Mouse (Mus musculus) limb, embryonic 10.5 days (tissue): ENCODE measurements around the gene Vmn1r127. TPM values are rescaled to one million over a fixed set of nuclear protein-coding genes. Genes with fewer than 3 reads are reported as not detected.
"Not testable (repeated sequence)": the region's sequence is repeated elsewhere in the genome, so short reads cannot be mapped to it uniquely, and the experiment has no call there.

ENCODE experiments used
- DNase-seq: peaks from one replicate; pipeline ENCODE4 v3.0.0-alpha.2; 2017; ENCODE audit warnings: low spot score
- H3K27ac ChIP-seq: fragments of 300-500 bp; sonication (generic); 2 replicates; pipeline ENCODE4 v1.5.1; 2016; ENCODE audit warnings: mild to moderate bottlenecking
- H3K27me3 ChIP-seq: fragments of 300-500 bp; sonication (generic); 2 replicates; pipeline ENCODE4 v1.6.1; 2016; ENCODE audit warnings: low read depth, mild to moderate bottlenecking; ENCODE audit not compliant: poor library complexity, severe bottlenecking
- H3K36me3 ChIP-seq: fragments of 300-500 bp; sonication (generic); 2 replicates; pipeline ENCODE4 v1.6.1; 2016; ENCODE audit warnings: mild to moderate bottlenecking, moderate library complexity
- H3K4me1 ChIP-seq: fragments of 300-500 bp; sonication (generic); 2 replicates; pipeline ENCODE4 v1.6.1; 2016
- H3K4me3 ChIP-seq: fragments of 300-500 bp; sonication (generic); 2 replicates; pipeline ENCODE4 v1.5.1; 2016; ENCODE audit warnings: mild to moderate bottlenecking, moderate library complexity
- H3K9me3 ChIP-seq: fragments of 300-500 bp; sonication (generic); replicated peaks from 2 replicates; pipeline ENCODE4 v1.6.1; 2016; ENCODE audit warnings: mild to moderate bottlenecking
- WGBS: fragments of 180-500 bp; shearing (Covaris S2); methylation state at CpG from one replicate; pipeline ENCODE4 v1.1.7; 2016; 5-methylcytosine and 5-hydroxymethylcytosine counted together
- polyA plus RNA-seq: library from polyadenylated mRNA; unstranded; fragments of >200 nt; fragmentation: Nextera tagmentation; extraction: Ambion mirVana; gene quantifications from 2 replicates; pipeline ENCODE4 v1.2.1, GENCODE M21; 2016

The Vmn1r127 gene
- polyA plus RNA-seq: not detected in 2 replicates

DNA sequence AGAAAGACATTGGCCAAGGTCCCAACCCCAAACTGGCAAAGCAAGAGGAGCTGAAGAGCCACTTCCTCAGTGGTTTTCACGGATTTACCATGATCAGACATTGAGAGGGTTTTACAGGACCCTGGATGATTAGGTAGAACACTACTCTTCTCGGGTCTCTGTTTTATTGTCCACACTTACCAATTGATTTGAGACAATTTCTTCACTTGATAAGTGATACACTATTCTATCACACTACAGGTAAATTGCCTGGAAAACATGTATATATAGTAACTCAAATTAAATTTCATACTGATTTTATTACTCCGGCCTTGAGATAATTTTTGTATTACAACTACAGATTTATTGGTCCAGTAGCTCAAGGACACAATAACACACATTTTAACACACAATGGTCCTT is at the start of gene Vmn1r127:
Vmn1r127 (minus strand) TSS at position 101 of the 400 bp plus-strand sequence.
- H3K27me3 ChIP-seq, H3K4me3 ChIP-seq, H3K27ac ChIP-seq, H3K36me3 ChIP-seq, H3K9me3 ChIP-seq, DNase-seq, H3K4me1 ChIP-seq: not testable (repeated sequence)
- no CpG with 5 or more reads among the region's 3 CpGs for WGBS

DNA sequence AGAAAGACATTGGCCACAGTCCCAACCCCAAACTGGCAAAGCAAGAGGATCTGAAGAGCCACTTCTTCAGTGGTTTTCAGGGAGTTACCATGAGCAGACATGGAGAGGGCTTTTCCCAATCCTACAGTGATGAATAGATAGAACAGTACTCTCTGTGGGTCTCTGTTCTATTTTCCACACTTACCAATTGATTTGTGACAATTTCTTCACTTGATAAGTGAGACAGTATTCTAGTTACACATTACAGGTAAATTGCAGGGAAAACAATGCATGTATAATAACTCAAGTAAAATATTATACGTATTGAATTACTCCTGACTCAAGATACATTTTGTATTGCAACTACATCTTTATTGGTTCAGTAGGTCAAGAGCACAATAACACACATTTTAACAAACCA is 41.5 kb upstream of the Vmn1r127 start, which contains the start of gene Vmn1r129:
Vmn1r129 (minus strand) TSS at position 101 of the 400 bp plus-strand sequence.
- H3K27ac ChIP-seq, H3K4me1 ChIP-seq, H3K27me3 ChIP-seq, H3K36me3 ChIP-seq, H3K4me3 ChIP-seq, H3K9me3 ChIP-seq, DNase-seq: not testable (repeated sequence)
- no CpG with 5 or more reads among the region's 1 CpGs for WGBS

DNA sequence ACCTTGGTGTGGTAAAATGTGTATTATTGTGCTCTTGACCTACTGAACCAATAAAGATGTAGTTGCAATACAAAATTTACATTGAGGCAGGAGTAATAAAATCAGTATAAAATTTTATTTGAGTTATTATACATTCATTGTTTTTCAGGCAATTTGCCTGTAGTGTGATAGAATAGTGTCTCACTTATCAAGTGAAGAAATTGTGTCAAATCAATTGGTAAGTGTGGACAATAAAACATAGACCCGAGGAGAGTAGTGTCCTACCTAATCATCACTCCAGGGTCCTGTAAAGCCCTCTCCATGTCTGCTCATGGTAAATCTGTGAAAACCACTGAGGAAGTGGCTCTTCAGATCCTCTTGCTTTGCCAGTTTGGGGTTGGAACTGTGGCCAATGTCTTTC is 29.4 kb upstream of the Vmn1r127 start, which contains the start of gene Vmn1r128:
Vmn1r128 (plus strand) TSS at position 301 of the 400 bp plus-strand sequence.
- H3K36me3 ChIP-seq, H3K27ac ChIP-seq, DNase-seq, H3K9me3 ChIP-seq, H3K4me3 ChIP-seq, H3K27me3 ChIP-seq, H3K4me1 ChIP-seq: not testable (repeated sequence)
- WGBS: 79% methylated on average over 1 of the region's 1 CpGs

- not testable (repeated sequence) for H3K36me3 ChIP-seq, H3K27me3 ChIP-seq, H3K9me3 ChIP-seq, H3K27ac ChIP-seq, DNase-seq, H3K4me3 ChIP-seq, H3K4me1 ChIP-seq
- WGBS: no CpG with 5 or more reads among the region's 5 CpGs
These were observed 18.3 kb downstream of the Vmn1r127 start, which contains the start of gene Vmn1r126 for GRCm38 (mm10) chr7:21301367-21301766. Gene Vmn1r126, minus strand, starts transcription at chr7:21301467.

DNA sequence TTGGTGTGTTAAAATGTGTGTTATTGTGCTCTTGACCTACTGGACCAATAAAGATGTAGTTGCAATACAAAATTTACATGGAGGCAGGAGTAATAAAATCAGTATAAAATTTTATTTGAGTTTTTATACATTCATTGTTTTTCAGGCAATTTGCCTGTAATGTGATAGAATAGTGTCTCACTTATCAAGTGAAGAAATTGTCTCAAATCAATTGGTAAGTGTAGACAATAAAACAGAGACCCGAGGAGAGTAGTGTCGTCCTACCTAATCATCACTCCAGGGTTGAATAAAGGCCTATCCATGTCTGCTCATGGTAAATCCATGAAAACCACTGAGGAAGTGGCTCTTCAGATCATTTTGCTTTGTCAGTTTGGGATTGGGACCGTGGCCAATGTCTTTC is 47.8 kb downstream of the Vmn1r127 start, which contains the start of gene Vmn1r125:
Vmn1r125 (plus strand) TSS at position 301 of the 400 bp plus-strand sequence.
- not testable (repeated sequence) for H3K27me3 ChIP-seq, DNase-seq, H3K36me3 ChIP-seq, H3K4me3 ChIP-seq, H3K4me1 ChIP-seq, H3K27ac ChIP-seq, H3K9me3 ChIP-seq
- 74% methylated on average over 3 of the region's 3 CpGs for WGBS

Other genes with a start within 250 kb of the Vmn1r127 start
- not detected in 2 replicates for gene Vmn1r121, start 221.3 kb downstream of the Vmn1r127 start, polyA plus RNA-seq
- gene Vmn1r122, start 185.7 kb downstream of the Vmn1r127 start, polyA plus RNA-seq: not detected in 2 replicates
- not detected in 2 replicates for gene Vmn1r123, start 157.7 kb downstream of the Vmn1r127 start, polyA plus RNA-seq
- gene Gm5157, start 129.4 kb downstream of the Vmn1r127 start, polyA plus RNA-seq: not detected in 2 replicates
- not detected in 2 replicates for gene Vmn1r124, start 59.2 kb downstream of the Vmn1r127 start, polyA plus RNA-seq
- gene Vmn1r125, start 47.7 kb downstream of the Vmn1r127 start, polyA plus RNA-seq: not detected in 2 replicates
- gene Vmn1r126, start 18.4 kb downstream of the Vmn1r127 start, polyA plus RNA-seq: not detected in 2 replicates
- not detected in 2 replicates for gene Vmn1r128, start 29.5 kb upstream of the Vmn1r127 start, polyA plus RNA-seq
- gene Vmn1r129, start 41.4 kb upstream of the Vmn1r127 start, polyA plus RNA-seq: not detected in 2 replicates
- gene Gm6882, start 112.9 kb upstream of the Vmn1r127 start, polyA plus RNA-seq: not detected in 2 replicates
- not detected in 2 replicates for gene Vmn1r130, start 191.9 kb upstream of the Vmn1r127 start, polyA plus RNA-seq
- gene Vmn1r131, start 226.2 kb upstream of the Vmn1r127 start, polyA plus RNA-seq: not detected in 2 replicates